Mouse (Mus musculus) liver, adult 2 months (tissue): ENCODE data around the gene Gm21897. TPM values are rescaled to one million over a fixed set of nuclear protein-coding genes. Genes with fewer than 3 reads are reported as not detected.
"Not testable (repeated sequence)": the region's sequence is repeated elsewhere in the genome, so short reads cannot be mapped to it uniquely, and the experiment has no call there.

Source experiments
- DNase-seq: peaks from one replicate; pipeline ENCODE4 v3.0.0-alpha.2; 2011; ENCODE audit warnings: low read depth, low spot score; ENCODE audit errors: extremely low read depth
- H3K27ac ChIP-seq: fragments of 200-500 bp; replicated peaks from 2 replicates; pipeline ENCODE4 v1.5.1; 2012; ENCODE audit warnings: low read depth, mild to moderate bottlenecking, control low read depth, inconsistent platforms, low read length; ENCODE audit not compliant: insufficient read depth
- H3K27me3 ChIP-seq: fragments of 200-500 bp; 2 replicates; pipeline ENCODE4 v1.6.1; 2012; ENCODE audit warnings: mild to moderate bottlenecking, moderate library complexity, low read length, inconsistent platforms; ENCODE audit not compliant: control insufficient read depth, insufficient read depth
- H3K36me3 ChIP-seq: fragments of 200-500 bp; 2 replicates; pipeline ENCODE4 v1.6.1; 2012; ENCODE audit warnings: low read length, inconsistent platforms; ENCODE audit not compliant: control insufficient read depth, insufficient read depth
- H3K4me1 ChIP-seq: fragments of 200-500 bp; 2 replicates; pipeline ENCODE4 v1.6.1; 2011; ENCODE audit warnings: low read length; ENCODE audit not compliant: control insufficient read depth, insufficient read depth
- H3K4me3 ChIP-seq: fragments of 200-500 bp; 2 replicates; pipeline ENCODE4 v1.5.1; 2011; ENCODE audit warnings: low read depth, mild to moderate bottlenecking, control low read depth, low read length, moderate library complexity; ENCODE audit not compliant: insufficient read depth
- H3K79me2 ChIP-seq: fragments of 200-500 bp; 2 replicates; pipeline ENCODE4 v1.6.1; 2012; ENCODE audit warnings: inconsistent platforms, mild to moderate bottlenecking, low read length, moderate library complexity; ENCODE audit not compliant: control insufficient read depth, insufficient read depth
- H3K9ac ChIP-seq: fragments of 200-500 bp; 2 replicates; pipeline ENCODE4 v1.6.1; 2012; ENCODE audit warnings: low read depth, mild to moderate bottlenecking, control low read depth, inconsistent platforms, low read length
- CTCF ChIP-seq: fragments of 200-500 bp; IDR thresholded peaks from 2 replicates; pipeline ENCODE4 v1.5.1; 2011; ENCODE audit warnings: low read depth, low read length, control low read depth
- POLR2A ChIP-seq: fragments of 200-500 bp; IDR thresholded peaks from 2 replicates; pipeline ENCODE4 v1.6.1; 2011; ENCODE audit warnings: low read length, control low read depth; ENCODE audit not compliant: insufficient read depth; ENCODE audit errors: extremely low read depth
- WGBS: fragments of 180-500 bp; shearing (Covaris S2); methylation state at CpG from one replicate; pipeline ENCODE4 v1.1.7; 2018; 5-methylcytosine and 5-hydroxymethylcytosine counted together
- polyA plus RNA-seq: library from polyadenylated mRNA; depleted of rRNA; stranded (reverse); fragments of >200 nt; gene quantifications from 2 replicates; pipeline ENCODE4 v1.2.3, GENCODE M21; 2012; rRNA removed
- total RNA-seq: library from RNA; depleted of rRNA; stranded (reverse); fragments of >200 nt; gene quantifications from 2 replicates; pipeline ENCODE4 v1.2.3, GENCODE M21; 2014; rRNA removed

The Gm21897 gene
- 0.09 TPM in 1 of 2 replicates, not detected in the other for total RNA-seq
- not detected in 2 replicates for polyA plus RNA-seq

DNA sequence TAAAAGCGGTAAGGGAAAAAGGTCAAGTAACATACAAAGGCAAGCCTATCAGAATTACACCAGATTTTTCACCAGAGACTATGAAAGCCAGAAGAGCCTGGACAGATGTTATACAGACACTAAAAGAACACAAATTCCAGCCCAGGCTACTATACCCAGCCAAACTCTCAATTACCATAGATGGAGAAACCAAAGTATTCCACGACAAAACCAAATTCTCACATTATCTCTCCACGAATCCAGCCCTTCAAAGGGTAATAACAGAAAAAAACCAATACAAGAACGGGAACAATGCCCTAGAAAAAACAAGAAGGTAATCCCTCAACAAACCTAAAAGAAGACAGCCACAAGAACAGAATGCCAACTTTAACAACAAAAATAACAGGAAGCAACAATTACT, at the start of gene Gm21897:
TSS of gene Gm21897 (plus strand) at position 301 of the 400 bp plus-strand sequence.
- not testable (repeated sequence) for H3K27ac ChIP-seq

DNA sequence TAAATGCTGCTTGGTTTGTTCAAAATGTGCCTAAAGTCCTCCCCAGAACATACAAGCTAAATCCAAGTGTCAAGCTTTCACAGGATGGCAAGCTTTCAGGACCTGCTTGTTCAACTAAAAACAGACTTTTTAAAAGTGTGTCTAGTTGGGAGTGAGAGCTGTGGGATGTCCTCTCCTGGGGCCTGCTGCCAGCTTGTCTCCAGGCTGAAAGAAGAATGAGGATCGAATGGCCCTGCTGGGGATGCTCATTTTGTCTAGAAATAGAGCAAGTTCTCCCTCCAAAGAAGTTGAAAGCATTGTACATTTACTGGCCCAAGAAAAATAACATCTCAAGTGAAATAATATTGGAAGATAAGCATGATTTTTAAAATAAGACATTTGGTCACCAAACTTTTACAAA, 45.0 kb upstream of the Gm21897 start:
- no peaks in the 10 kb centered on the region for H3K79me2 ChIP-seq
- H3K36me3 ChIP-seq: no peaks in the 10 kb centered on the region
- no peaks in the 10 kb centered on the region for H3K27me3 ChIP-seq
- H3K4me3 ChIP-seq: no peak overlapping the region
- 72% methylated on average over 1 of the region's 1 CpGs for WGBS
- H3K27ac ChIP-seq: no peak overlapping the region
- no peak for DNase-seq
- TF ChIP-seq CTCF (no peak), POLR2A (no peak)
- no peaks in the 10 kb centered on the region for H3K4me1 ChIP-seq
- H3K9ac ChIP-seq: no peak overlapping the region

More for the DNA sequence above, at the start of gene Gm21897:
- H3K4me3 ChIP-seq, H3K79me2 ChIP-seq, H3K4me1 ChIP-seq, DNase-seq, H3K27me3 ChIP-seq, H3K36me3 ChIP-seq, H3K9ac ChIP-seq: not testable (repeated sequence)
- WGBS: no CpG with 5 or more reads among the region's 4 CpGs

DNA sequence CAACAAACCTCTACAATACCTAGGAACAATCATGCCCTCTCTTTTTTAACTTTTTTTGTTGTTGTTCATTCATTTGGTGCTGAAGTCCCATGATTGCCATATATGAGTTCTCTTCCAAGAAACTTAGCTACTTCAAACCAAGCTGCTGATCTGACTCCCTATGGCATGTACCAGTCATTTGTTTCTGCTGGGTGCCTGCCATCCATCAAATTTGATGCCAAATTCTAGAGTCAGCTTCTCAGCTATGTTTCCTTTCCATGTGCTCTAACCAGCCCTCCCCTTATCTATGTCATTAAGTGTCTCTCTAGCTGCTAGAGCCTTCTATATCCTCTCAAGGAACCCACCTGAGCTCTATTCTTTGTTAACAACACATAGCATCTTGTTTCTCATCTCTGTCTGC, 39.8 kb upstream of the Gm21897 start:
- no peaks in the 10 kb centered on the region for H3K36me3 ChIP-seq
- H3K9ac ChIP-seq: no peak overlapping the region
- no peaks in the 10 kb centered on the region for H3K79me2 ChIP-seq
- no peak overlapping the region for H3K27ac ChIP-seq
- no peaks in the 10 kb centered on the region for H3K27me3 ChIP-seq
- TF ChIP-seq POLR2A (no peak), CTCF (no peak)
- no peaks in the 10 kb centered on the region for H3K4me1 ChIP-seq
- H3K4me3 ChIP-seq: no peak overlapping the region
- DNase-seq: no peak

DNA sequence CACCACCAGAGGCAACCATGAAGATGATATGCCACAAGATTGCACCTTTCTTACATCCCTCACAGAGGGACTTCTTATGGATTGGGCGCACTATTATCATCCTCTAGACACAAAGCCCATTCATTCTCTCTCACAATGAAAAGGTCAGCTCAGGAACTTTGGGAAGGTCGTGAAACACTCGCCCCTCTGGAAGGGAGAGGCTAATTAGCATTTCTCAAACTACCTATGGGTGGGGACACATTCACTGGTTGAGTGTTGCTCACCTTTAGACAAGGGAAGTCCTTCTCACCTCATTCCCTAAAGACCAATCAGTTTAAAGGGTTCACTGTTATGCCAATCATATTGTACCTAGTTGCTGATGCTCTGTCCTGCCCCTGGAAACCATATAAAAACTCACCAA, 24.2 kb upstream of the Gm21897 start:
- TF ChIP-seq POLR2A: no peak
- no peak for TF ChIP-seq CTCF
- Histone ChIP-seq H3K9ac (no peak overlapping the region), H3K4me1 (no peaks in the 10 kb centered on the region), H3K79me2 (no peaks in the 10 kb centered on the region), H3K36me3 (no peaks in the 10 kb centered on the region), H3K27ac (no peak overlapping the region), H3K27me3 (no peaks in the 10 kb centered on the region), H3K4me3 (no peak overlapping the region)
- no peak for DNase-seq
- 53% methylated on average over 3 of the region's 3 CpGs for WGBS

DNA sequence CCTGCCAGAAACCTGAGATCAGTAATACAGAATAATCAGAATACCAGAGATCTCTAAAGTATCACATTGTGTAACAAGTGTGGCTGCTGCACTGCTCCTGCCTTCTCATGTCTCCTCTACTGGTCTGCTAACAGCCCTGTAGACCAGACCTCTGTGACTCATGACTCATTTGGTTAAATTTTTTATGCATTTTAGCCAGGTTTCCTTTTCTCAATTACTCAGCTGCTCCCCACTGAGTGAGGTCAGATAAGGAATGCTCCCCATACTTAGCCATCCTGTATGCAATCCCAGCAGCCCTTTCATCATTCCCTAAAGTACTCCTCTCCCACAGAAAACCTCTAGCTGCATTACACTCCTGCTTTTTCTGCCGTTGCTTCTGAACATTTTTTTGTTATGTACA, 23.0 kb upstream of the Gm21897 start:
- H3K9ac ChIP-seq: no peak overlapping the region
- no peak for TF ChIP-seq POLR2A
- TF ChIP-seq CTCF: no peak
- H3K4me3 ChIP-seq: no peak overlapping the region
- no peak for DNase-seq
- H3K27me3 ChIP-seq: no peaks in the 10 kb centered on the region
- H3K36me3 ChIP-seq: no peaks in the 10 kb centered on the region
- H3K4me1 ChIP-seq: no peaks in the 10 kb centered on the region
- WGBS: 66% methylated on average over 1 of the region's 1 CpGs
- no peaks in the 10 kb centered on the region for H3K79me2 ChIP-seq
- no peak overlapping the region for H3K27ac ChIP-seq

DNA sequence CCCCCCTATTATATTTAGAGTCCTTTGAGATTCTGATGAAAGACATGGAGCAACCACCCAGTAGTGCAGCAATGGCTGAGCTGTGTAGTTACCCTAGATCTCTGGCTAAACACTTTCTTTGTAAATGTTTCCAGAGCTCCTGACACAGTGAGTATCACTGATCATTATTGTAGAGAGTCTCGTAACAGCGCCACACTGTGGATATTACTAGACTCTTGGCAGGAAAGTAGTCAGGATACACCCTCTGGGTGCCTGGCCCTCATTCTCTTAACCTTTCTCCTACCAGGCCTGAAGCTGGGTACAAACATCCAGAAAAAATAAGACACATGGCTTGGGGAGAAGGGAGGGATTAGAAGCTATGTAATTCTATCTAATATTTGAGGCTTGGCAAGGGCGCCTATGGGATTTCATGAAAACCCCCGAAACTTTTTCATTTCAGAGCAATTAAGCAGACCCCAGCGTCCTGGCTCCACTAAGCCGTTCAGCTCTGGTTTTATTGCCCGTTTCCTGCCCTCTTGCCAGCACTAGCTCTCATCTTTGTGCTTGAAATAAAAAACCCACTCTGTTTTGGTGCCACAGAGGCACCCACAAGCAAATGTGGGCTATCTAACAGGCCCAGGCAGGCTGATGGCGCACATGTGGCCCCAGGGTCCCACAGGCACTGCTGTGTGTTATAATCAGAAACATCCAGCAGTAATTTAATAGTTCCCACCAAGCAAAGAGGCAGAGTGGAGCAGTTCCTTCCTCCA, 22.2 kb upstream of the Gm21897 start:
- Histone ChIP-seq H3K27ac (no peak overlapping the region), H3K4me3 (no peak overlapping the region), H3K27me3 (no peaks in the 10 kb centered on the region), H3K36me3 (no peaks in the 10 kb centered on the region), H3K9ac (no peak overlapping the region), H3K79me2 (no peaks in the 10 kb centered on the region), H3K4me1 (no peaks in the 10 kb centered on the region)
- WGBS: 71% methylated on average over 8 of the region's 8 CpGs
- TF ChIP-seq CTCF: no peak
- no peak for TF ChIP-seq POLR2A
- DNase-seq: peak; percentile 1
